Mouse (Mus musculus): ENCODE data around the gene Scaper. TPM values are rescaled to one million over a fixed set of nuclear protein-coding genes. Genes with fewer than 3 reads are reported as not detected.

Scaper gene
- polyA plus RNA-seq, 1 experiment from 2014 or later: 42.1 TPM

- ATAC-seq (ENCODE audit: low FRiP score): no peak
- H3K9ac ChIP-seq: no peak overlapping the region
- H3K27ac ChIP-seq: no peak overlapping the region
- WGBS: 92% methylated on average over 1 of the region's 1 CpGs
- no peaks in the 10 kb centered on the region for H3K9me3 ChIP-seq
- H3K27me3 ChIP-seq: no peaks in the 10 kb centered on the region
- peaks cover 7% of the 10 kb centered on the region for H3K36me3 ChIP-seq
- no peak overlapping the region for H3K4me3 ChIP-seq
- H3K4me1 ChIP-seq (replicated peaks): no peaks in the 10 kb centered on the region
- H3K4me2 ChIP-seq: no peak overlapping the region
Measured at GRCm38 (mm10) chr9:55878066-55878465, 59.9 kb downstream of the Scaper start.

GRCm38 (mm10) chr9:55789442-55789841, 148.5 kb downstream of the Scaper start:
- Histone ChIP-seq H3K4me2 (no peak overlapping the region), H3K9me3 (0 out of 2 replicates have a peak, but pooled peaks cover 5% of the 10 kb centered on the region), H3K27me3 (no peaks in the 10 kb centered on the region), H3K36me3 (no peaks in the 10 kb centered on the region; the same call in 1 of the 2 replicates), H3K27ac (no peak overlapping the region), H3K4me3 (no peak overlapping the region), H3K9ac (no peak overlapping the region), H3K4me1 (replicated peaks) (no peaks in the 10 kb centered on the region)
- no peak for ATAC-seq (ENCODE audit: low FRiP score)
- WGBS: 83% methylated on average over 8 of the region's 8 CpGs

DNA sequence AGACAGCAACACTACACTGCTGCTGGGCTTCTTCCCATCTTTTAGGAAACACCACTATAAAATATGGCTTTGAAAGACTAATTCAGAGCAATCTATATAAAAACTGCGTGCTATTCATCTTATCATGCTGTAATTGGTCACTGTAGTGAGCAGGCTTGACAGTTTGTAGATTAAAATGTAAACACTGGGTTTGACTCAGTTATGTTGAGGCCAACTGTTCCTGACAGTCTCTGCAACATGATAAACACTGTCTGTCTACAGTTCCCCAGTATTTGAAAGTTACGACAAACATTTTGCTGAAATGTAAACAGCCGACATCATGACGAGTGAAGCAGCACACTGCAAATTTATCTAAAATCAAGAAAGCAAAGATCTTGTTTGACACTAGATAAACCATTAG, 225.9 kb downstream of the Scaper start:
- Histone ChIP-seq H3K27ac (no peak overlapping the region), H3K9ac (no peak overlapping the region), H3K36me3 (0 out of 2 replicates have a peak, but pooled peaks cover 3% of the 10 kb centered on the region), H3K4me1 (replicated peaks) (no peaks in the 10 kb centered on the region), H3K4me3 (no peak overlapping the region), H3K4me2 (no peak overlapping the region), H3K9me3 (no peaks in the 10 kb centered on the region), H3K27me3 (no peaks in the 10 kb centered on the region)
- 84% methylated on average over 4 of the region's 4 CpGs for WGBS
- no peak for ATAC-seq (ENCODE audit: low FRiP score)

- H3K4me3 ChIP-seq: no peak overlapping the region
- no peaks in the 10 kb centered on the region for H3K27me3 ChIP-seq
- H3K4me2 ChIP-seq: no peak overlapping the region
- no peaks in the 10 kb centered on the region for H3K9me3 ChIP-seq
- H3K27ac ChIP-seq: no peak overlapping the region
- no peak for ATAC-seq (ENCODE audit: low FRiP score)
- WGBS: 92% methylated on average over 5 of the region's 5 CpGs
- H3K9ac ChIP-seq: no peak overlapping the region
- H3K36me3 ChIP-seq: 0 out of 2 replicates have a peak, but pooled peaks cover 3% of the 10 kb centered on the region
- H3K4me1 ChIP-seq (replicated peaks): no peaks in the 10 kb centered on the region
Measured at GRCm38 (mm10) chr9:55710553-55710952, 227.4 kb downstream of the Scaper start.

- no peak overlapping the region for H3K4me3 ChIP-seq
- no peak overlapping the region for H3K27ac ChIP-seq
- no peaks in the 10 kb centered on the region for H3K27me3 ChIP-seq
- H3K36me3 ChIP-seq: 0 out of 2 replicates have a peak, but pooled peaks cover 3% of the 10 kb centered on the region
- no peak overlapping the region for H3K9ac ChIP-seq
- 77% methylated on average over 3 of the region's 3 CpGs for WGBS
- no peak overlapping the region for H3K4me2 ChIP-seq
- H3K4me1 ChIP-seq (replicated peaks): no peaks in the 10 kb centered on the region
- ATAC-seq (ENCODE audit: low FRiP score): no peak
- no peaks in the 10 kb centered on the region for H3K9me3 ChIP-seq
Measured at GRCm38 (mm10) chr9:55706603-55707002, 231.3 kb downstream of the Scaper start.

DNA sequence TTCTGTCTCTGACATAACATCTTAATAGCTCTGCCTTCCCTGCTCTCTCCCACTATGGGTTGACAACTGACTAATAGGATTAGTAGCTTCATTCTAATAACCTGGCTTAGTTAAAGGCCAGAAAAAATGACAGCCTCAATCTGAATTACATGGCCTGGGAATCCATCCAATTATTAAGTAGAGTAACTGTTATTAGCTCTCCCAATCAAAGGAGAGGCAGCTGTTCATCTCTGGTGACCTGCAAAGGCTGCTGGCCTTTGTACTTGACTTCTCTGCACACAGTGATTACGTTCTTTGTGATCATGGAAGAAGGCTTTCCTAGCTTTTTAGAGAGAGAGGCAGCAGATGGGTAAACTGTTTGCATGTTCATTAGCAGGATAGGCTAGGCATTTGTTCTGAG, 242.6 kb downstream of the Scaper start:
- ATAC-seq (ENCODE audit: low FRiP score): no peak
- Histone ChIP-seq H3K9ac (no peak overlapping the region), H3K27me3 (no peaks in the 10 kb centered on the region), H3K4me1 (replicated peaks) (peaks cover 5% of the 10 kb centered on the region; the same call in 1 of the 2 replicates), H3K36me3 (no peaks in the 10 kb centered on the region), H3K4me3 (no peak overlapping the region), H3K27ac (no peak overlapping the region), H3K9me3 (no peaks in the 10 kb centered on the region), H3K4me2 (no peak overlapping the region)
- WGBS: 19% methylated on average over 1 of the region's 1 CpGs

GRCm38 (mm10) chr9:55677099-55677498, 260.8 kb downstream of the Scaper start:
- ATAC-seq (ENCODE audit: low FRiP score): no peak
- no peak overlapping the region for H3K4me3 ChIP-seq
- H3K27ac ChIP-seq: no peak overlapping the region
- H3K4me2 ChIP-seq: no peak overlapping the region
- H3K36me3 ChIP-seq: no peaks in the 10 kb centered on the region
- H3K4me1 ChIP-seq (replicated peaks): no peaks in the 10 kb centered on the region
- H3K9ac ChIP-seq: no peak overlapping the region
- no peaks in the 10 kb centered on the region for H3K27me3 ChIP-seq
- H3K9me3 ChIP-seq: no peaks in the 10 kb centered on the region

GRCm38 (mm10) chr9:55646444-55646843, 291.5 kb downstream of the Scaper start:
- 91% methylated on average over 2 of the region's 2 CpGs for WGBS
- no peak for ATAC-seq (ENCODE audit: low FRiP score)
- Histone ChIP-seq H3K4me3 (no peak overlapping the region), H3K4me1 (replicated peaks) (no peaks in the 10 kb centered on the region), H3K9me3 (no peaks in the 10 kb centered on the region), H3K27ac (no peak overlapping the region), H3K27me3 (no peaks in the 10 kb centered on the region), H3K4me2 (no peak overlapping the region), H3K9ac (no peak overlapping the region), H3K36me3 (peaks cover 4% of the 10 kb centered on the region; the same call in 1 of the 2 replicates)

DNA sequence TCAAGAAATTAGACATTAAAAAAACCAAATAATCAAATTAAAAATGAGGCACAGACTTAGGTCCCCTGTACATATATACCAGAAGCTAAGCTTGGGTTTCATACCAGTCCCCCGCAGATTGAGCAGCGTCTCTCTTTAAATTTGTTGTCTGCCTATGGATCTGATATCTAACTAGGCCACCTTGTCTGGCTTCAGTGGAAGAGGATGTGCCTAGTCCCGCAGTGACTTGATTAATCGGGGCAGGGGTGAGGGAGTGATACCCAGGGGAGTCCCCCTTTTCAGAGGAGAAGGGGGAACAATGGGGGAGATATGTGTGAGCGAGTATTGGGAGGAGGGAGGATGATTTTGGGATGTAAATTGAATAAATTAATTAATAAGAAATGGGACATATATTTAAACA, 310.9 kb downstream of the Scaper start:
- Histone ChIP-seq H3K4me3 (no peak overlapping the region), H3K4me1 (replicated peaks) (no peaks in the 10 kb centered on the region), H3K9ac (no peak overlapping the region), H3K36me3 (0 out of 2 replicates have a peak, but pooled peaks cover 6% of the 10 kb centered on the region), H3K27ac (no peak overlapping the region), H3K27me3 (no peaks in the 10 kb centered on the region), H3K4me2 (no peak overlapping the region), H3K9me3 (peaks cover 7% of the 10 kb centered on the region)
- WGBS: 91% methylated on average over 5 of the region's 5 CpGs
- ATAC-seq (ENCODE audit: low FRiP score): no peak

DNA sequence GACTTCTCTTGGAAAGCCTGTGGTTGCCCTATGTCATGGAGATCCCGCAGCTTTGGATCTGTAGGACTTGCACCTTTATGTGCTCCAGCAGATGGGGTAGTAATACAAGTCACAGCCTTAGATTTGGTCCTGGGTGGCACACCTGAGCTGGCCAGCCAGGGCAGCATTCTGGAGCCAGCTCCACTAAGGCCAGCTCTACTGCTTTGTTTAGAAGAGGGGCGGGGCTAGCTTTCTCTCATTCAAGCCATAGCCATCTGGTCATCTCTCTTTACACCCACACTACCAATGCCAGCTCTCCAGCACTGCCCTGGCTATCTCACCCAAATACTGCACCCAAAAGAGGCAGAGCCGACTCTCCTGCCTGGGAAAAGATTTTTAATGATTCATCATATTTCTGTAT, 323.2 kb downstream of the Scaper start:
- ATAC-seq (ENCODE audit: low FRiP score): no peak
- Histone ChIP-seq H3K9me3 (no peaks in the 10 kb centered on the region), H3K4me3 (no peak overlapping the region), H3K4me1 (replicated peaks) (no peaks in the 10 kb centered on the region), H3K4me2 (no peak overlapping the region), H3K36me3 (no peaks in the 10 kb centered on the region), H3K27ac (no peak overlapping the region), H3K9ac (no peak overlapping the region), H3K27me3 (no peaks in the 10 kb centered on the region)
- 92% methylated on average over 3 of the region's 3 CpGs for WGBS

DNA sequence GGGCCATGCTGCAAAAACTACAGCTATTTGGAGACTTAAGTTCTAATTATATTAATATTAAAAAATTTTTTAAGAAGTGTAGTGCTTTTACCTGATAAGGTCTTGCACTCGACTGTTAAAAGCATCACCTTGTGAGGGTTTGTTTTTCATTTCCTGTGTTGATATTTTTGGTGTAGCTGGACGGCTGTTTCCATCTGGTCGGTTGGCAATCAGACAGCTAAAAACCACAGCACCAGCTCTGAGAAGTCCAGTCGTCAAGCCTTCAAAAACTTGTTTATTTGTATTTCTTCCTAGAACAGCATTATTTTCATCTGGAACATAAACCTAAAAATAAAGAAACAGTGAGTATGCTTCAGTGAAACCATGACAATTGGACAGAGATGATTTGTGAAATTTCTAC, 328.2 kb downstream of the Scaper start:
- Histone ChIP-seq H3K4me3 (no peak overlapping the region), H3K9ac (no peak overlapping the region), H3K4me1 (replicated peaks) (no peaks in the 10 kb centered on the region), H3K27me3 (no peaks in the 10 kb centered on the region), H3K36me3 (0 out of 2 replicates have a peak, but pooled peaks cover 3% of the 10 kb centered on the region), H3K4me2 (no peak overlapping the region), H3K9me3 (no peaks in the 10 kb centered on the region), H3K27ac (no peak overlapping the region)
- no peak for ATAC-seq (ENCODE audit: low FRiP score)
- 87% methylated on average over 4 of the region's 4 CpGs for WGBS

GRCm38 (mm10) chr9:55608701-55609531, 329.0 kb downstream of the Scaper start:
- H3K4me1 ChIP-seq (replicated peaks): no peaks in the 10 kb centered on the region
- H3K9me3 ChIP-seq: no peaks in the 10 kb centered on the region
- no peak overlapping the region for H3K9ac ChIP-seq
- 36% methylated on average over 7 of the region's 7 CpGs for WGBS
- 0 out of 2 replicates have a peak, but pooled peaks cover 3% of the 10 kb centered on the region for H3K36me3 ChIP-seq
- no peak overlapping the region for H3K4me3 ChIP-seq
- no peak overlapping the region for H3K4me2 ChIP-seq
- no peak for ATAC-seq (ENCODE audit: low FRiP score)
- no peaks in the 10 kb centered on the region for H3K27me3 ChIP-seq
- no peak overlapping the region for H3K27ac ChIP-seq

- H3K9me3 ChIP-seq: no peaks in the 10 kb centered on the region
- 0 out of 2 replicates have a peak, but pooled peaks cover 4% of the 10 kb centered on the region for H3K36me3 ChIP-seq
- no peak overlapping the region for H3K4me3 ChIP-seq
- no peak overlapping the region for H3K27ac ChIP-seq
- no peak overlapping the region for H3K4me2 ChIP-seq
- no peak for ATAC-seq (ENCODE audit: low FRiP score)
- H3K9ac ChIP-seq: no peak overlapping the region
- no peaks in the 10 kb centered on the region for H3K4me1 ChIP-seq (replicated peaks)
- H3K27me3 ChIP-seq: no peaks in the 10 kb centered on the region
Measured at GRCm38 (mm10) chr9:55598594-55598993, 339.3 kb downstream of the Scaper start.
